Mouse (Mus musculus) midbrain, embryonic 16.5 days (tissue): ENCODE measurements around the gene Sipa1l2. TPM values are rescaled to one million over a fixed set of nuclear protein-coding genes. Genes with fewer than 3 reads are reported as not detected.
"Not testable (repeated sequence)": the region's sequence is repeated elsewhere in the genome, so short reads cannot be mapped to it uniquely, and the experiment has no call there.

Experiments used
- ATAC-seq: fragments of 200-750 bp; cut with Nextera tagmentation; 2 replicates; pipeline ENCODE4 v1.8.0; 2017; ENCODE audit warnings: moderate TSS enrichment
- H3K27ac ChIP-seq: fragments of 300-500 bp; sonication (generic); 2 replicates; pipeline ENCODE4 v1.5.1; 2014; ENCODE audit warnings: mild to moderate bottlenecking, low read length, mixed read lengths
- H3K27me3 ChIP-seq: fragments of 300-500 bp; sonication (generic); 2 replicates; pipeline ENCODE4 v1.6.1; 2014; ENCODE audit warnings: low read depth, low read length, mixed read lengths; ENCODE audit not compliant: control insufficient read depth, insufficient read depth
- H3K36me3 ChIP-seq: fragments of 300-500 bp; sonication (generic); 2 replicates; pipeline ENCODE4 v1.6.1; 2014; ENCODE audit warnings: mild to moderate bottlenecking, low read length, moderate library complexity, mixed read lengths; ENCODE audit not compliant: control insufficient read depth, insufficient read depth
- H3K4me1 ChIP-seq: fragments of 300-500 bp; sonication (generic); 2 replicates; pipeline ENCODE4 v1.6.1; 2014; ENCODE audit warnings: mild to moderate bottlenecking, low read length, mixed read lengths; ENCODE audit not compliant: control insufficient read depth, insufficient read depth
- H3K4me2 ChIP-seq: fragments of 300-500 bp; sonication (generic); 2 replicates; pipeline ENCODE4 v1.6.1; 2014; ENCODE audit warnings: mild to moderate bottlenecking, low read length, mixed read lengths
- H3K4me3 ChIP-seq: fragments of 300-500 bp; sonication (generic); 2 replicates; pipeline ENCODE4 v1.5.1; 2014; ENCODE audit warnings: low read depth, mild to moderate bottlenecking, low read length, moderate library complexity, mixed read lengths
- H3K9ac ChIP-seq: fragments of 300-500 bp; sonication (generic); 2 replicates; pipeline ENCODE4 v1.6.1; 2014; ENCODE audit warnings: low read depth, low read length, mixed read lengths
- H3K9me3 ChIP-seq: fragments of 300-500 bp; sonication (generic); replicated peaks from 2 replicates; pipeline ENCODE4 v1.6.1; 2014; ENCODE audit warnings: mild to moderate bottlenecking, low read length, mixed read lengths; ENCODE audit not compliant: control insufficient read depth, poor library complexity, severe bottlenecking
- WGBS: fragments of 180-500 bp; shearing (Covaris S2); extraction: QIAGEN DNeasy Blood & Tissue Kit; methylation state at CpG from one replicate; pipeline ENCODE4 v1.1.7; 2014; 5-methylcytosine and 5-hydroxymethylcytosine counted together
- polyA plus RNA-seq: library from polyadenylated mRNA; unstranded; fragments of >200 nt; fragmentation: Nextera tagmentation; extraction: Ambion mirVana; gene quantifications from 2 replicates; pipeline ENCODE4 v1.2.1, GENCODE M21; 2015

Sipa1l2 gene
- polyA plus RNA-seq, 1 experiment from 2014 or later, result 21.7 TPM

GRCm38 (mm10) chr8:125395682-125396081 lies 173.9 kb downstream of the Sipa1l2 start:
- not testable (repeated sequence) for ATAC-seq, H3K4me1 ChIP-seq, H3K9me3 ChIP-seq, H3K4me2 ChIP-seq, H3K36me3 ChIP-seq, H3K27ac ChIP-seq, H3K9ac ChIP-seq, H3K27me3 ChIP-seq, H3K4me3 ChIP-seq
- 79% methylated on average over 8 of the region's 8 CpGs for WGBS

DNA sequence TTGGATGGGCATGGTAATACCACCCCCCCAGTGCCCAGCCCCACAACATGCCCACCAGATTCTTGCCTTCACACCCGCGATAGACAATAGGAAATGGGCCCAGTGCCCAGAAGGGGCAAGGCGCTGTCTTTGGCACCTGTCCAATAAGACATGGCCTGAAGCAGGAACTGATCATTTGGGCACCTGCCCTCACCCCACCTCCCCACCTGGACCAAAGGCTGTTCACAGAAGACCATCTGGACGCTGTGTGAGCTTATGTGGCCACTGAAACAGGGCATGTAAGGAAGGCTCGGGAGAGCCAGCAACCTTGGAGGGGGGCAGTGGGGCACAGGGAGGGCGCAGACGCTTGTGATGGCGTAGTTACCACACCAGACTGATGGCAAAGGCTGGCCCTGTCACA lies 174.6 kb downstream of the Sipa1l2 start:
- H3K4me1 ChIP-seq, result peaks cover 12% of the 10 kb centered on the region
- H3K4me2 ChIP-seq, result no peak overlapping the region
- H3K36me3 ChIP-seq, result no peaks in the 10 kb centered on the region
- H3K9me3 ChIP-seq, result no peaks in the 10 kb centered on the region
- H3K9ac ChIP-seq, result no peak overlapping the region
- no peaks in the 10 kb centered on the region for H3K27me3 ChIP-seq
- 74% methylated on average over 8 of the region's 8 CpGs for WGBS
- H3K4me3 ChIP-seq, result no peak overlapping the region
- H3K27ac ChIP-seq, result no peak overlapping the region
- no peak for ATAC-seq

DNA sequence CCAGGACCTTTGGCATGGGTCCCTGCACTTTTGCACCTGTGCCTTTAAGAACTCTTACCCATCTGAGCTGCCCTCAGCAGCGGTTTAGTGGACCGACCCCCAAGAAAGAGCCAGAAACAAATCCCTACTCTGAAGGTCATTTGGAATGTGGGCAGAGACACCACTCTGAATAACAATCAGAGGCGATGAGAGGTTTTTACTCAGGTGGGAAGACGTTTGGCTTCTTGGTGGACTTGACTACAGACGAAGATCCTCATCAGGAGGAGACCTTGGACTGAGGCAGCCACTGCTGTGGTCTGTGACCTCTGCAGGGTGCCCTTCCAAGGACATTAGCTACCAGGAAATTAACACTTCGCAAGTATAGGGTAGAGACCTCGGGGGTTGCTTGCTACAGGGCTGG lies 177.9 kb downstream of the Sipa1l2 start:
- no peak for ATAC-seq
- Histone ChIP-seq H3K36me3 (no peaks in the 10 kb centered on the region), H3K27ac (no peak overlapping the region), H3K9me3 (no peaks in the 10 kb centered on the region), H3K4me1 (peaks cover 18% of the 10 kb centered on the region), H3K9ac (no peak overlapping the region), H3K27me3 (no peaks in the 10 kb centered on the region), H3K4me2 (no peak overlapping the region), H3K4me3 (no peak overlapping the region)
- 63% methylated on average over 7 of the region's 7 CpGs for WGBS

DNA sequence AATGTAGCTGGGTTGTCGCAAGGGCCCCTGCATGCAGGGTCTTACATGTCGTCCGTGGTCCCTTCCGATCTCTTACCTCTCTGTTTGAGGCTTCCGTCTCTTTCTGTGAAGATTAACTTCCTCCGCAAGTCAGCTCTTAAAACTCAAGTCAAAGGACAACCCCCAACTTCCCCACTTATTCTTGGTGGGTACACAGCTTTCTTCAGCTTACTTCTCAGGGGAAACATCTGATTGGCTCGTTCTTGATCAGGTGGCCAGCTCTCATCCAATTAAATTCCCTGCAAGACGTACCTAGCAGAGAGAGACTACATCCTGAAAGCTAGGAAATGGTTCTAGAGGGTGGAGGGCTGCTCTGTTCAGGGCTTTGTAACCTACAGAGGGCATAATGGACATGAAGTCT lies 178.3 kb downstream of the Sipa1l2 start:
- Histone ChIP-seq H3K9ac (no peak overlapping the region), H3K27ac (no peak overlapping the region), H3K27me3 (no peaks in the 10 kb centered on the region), H3K4me1 (peaks cover 19% of the 10 kb centered on the region), H3K9me3 (no peaks in the 10 kb centered on the region), H3K4me2 (no peak overlapping the region), H3K36me3 (no peaks in the 10 kb centered on the region), H3K4me3 (no peak overlapping the region)
- no peak for ATAC-seq
- 73% methylated on average over 8 of the region's 8 CpGs for WGBS

DNA sequence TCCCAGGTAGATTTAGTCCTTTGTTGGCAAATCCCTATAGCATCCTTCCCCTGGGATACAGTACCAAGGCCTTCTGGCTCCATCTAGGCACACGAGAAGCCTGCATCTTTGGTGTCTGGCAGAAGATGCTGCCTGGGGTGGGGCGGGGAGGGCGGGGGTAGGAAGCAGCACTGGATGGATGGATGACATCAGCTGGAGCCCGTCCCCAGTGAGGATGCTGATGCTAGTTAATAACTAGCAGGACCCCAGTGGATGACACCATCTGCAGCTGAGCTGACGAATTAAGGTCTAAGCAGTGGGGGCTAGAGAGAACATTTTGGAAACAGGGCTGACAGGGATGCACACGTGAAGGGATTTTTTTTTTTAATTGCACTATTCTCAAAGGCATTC lies 179.1 kb downstream of the Sipa1l2 start:
- no peaks in the 10 kb centered on the region for H3K36me3 ChIP-seq
- peak overlapping the region; percentile 62 for H3K27ac ChIP-seq
- no peak overlapping the region for H3K4me3 ChIP-seq
- H3K9me3 ChIP-seq, result no peaks in the 10 kb centered on the region
- H3K9ac ChIP-seq, result no peak overlapping the region
- 0 out of 2 replicates have a peak, but pooled peaks have one; percentile 26 for ATAC-seq
- no peak overlapping the region for H3K4me2 ChIP-seq
- H3K4me1 ChIP-seq, result peaks cover 26% of the 10 kb centered on the region
- 41% methylated on average over 6 of the region's 6 CpGs for WGBS
- H3K27me3 ChIP-seq, result no peaks in the 10 kb centered on the region

- WGBS, result 50% methylated on average over 13 of the region's 13 CpGs
- Histone ChIP-seq H3K9me3 (no peaks in the 10 kb centered on the region), H3K4me2 (no peak overlapping the region), H3K27me3 (no peaks in the 10 kb centered on the region), H3K9ac (no peak overlapping the region), H3K4me3 (no peak overlapping the region), H3K4me1 (peaks cover 26% of the 10 kb centered on the region), H3K27ac (peak overlapping the region; percentile 62), H3K36me3 (no peaks in the 10 kb centered on the region)
- ATAC-seq, result 0 out of 2 replicates have a peak, but pooled peaks have one; percentile 22
Observed at GRCm38 (mm10) chr8:125389756-125390505, 179.7 kb downstream of the Sipa1l2 start.

- Histone ChIP-seq H3K36me3 (no peaks in the 10 kb centered on the region), H3K9me3 (no peaks in the 10 kb centered on the region), H3K4me1 (peaks cover 26% of the 10 kb centered on the region), H3K4me2 (no peak overlapping the region), H3K9ac (no peak overlapping the region), H3K4me3 (no peak overlapping the region), H3K27me3 (no peaks in the 10 kb centered on the region), H3K27ac (peak overlapping the region; percentile 62; the same call in 1 of the 2 replicates)
- 0 out of 2 replicates have a peak, but pooled peaks have one; percentile 16 for ATAC-seq
- WGBS, result 60% methylated on average over 5 of the region's 5 CpGs
Observed at GRCm38 (mm10) chr8:125389280-125389679, 180.3 kb downstream of the Sipa1l2 start.

GRCm38 (mm10) chr8:125388404-125389180 lies 181.0 kb downstream of the Sipa1l2 start:
- Histone ChIP-seq H3K27ac (no peak overlapping the region), H3K4me2 (no peak overlapping the region), H3K9me3 (no peaks in the 10 kb centered on the region), H3K9ac (no peak overlapping the region), H3K27me3 (no peaks in the 10 kb centered on the region), H3K36me3 (no peaks in the 10 kb centered on the region), H3K4me1 (peaks cover 26% of the 10 kb centered on the region), H3K4me3 (no peak overlapping the region)
- ATAC-seq, result no peak
- 76% methylated on average over 13 of the region's 13 CpGs for WGBS
